Mouse (Mus musculus): ENCODE data around the gene Etl4.

Gene Etl4

GRCm38 (mm10) chr2:19909171-19909899 is at the start of gene Etl4:
TSS of gene Etl4 (plus strand) at chr2:19909780.
- DNase-seq (ENCODE audit: low spot score) = no peak

- DNase-seq (ENCODE audit: low spot score) = no peak
Measured at GRCm38 (mm10) chr2:19869167-19869566, 40.4 kb upstream of the Etl4 start.

- DNase-seq (ENCODE audit: low spot score) = no peak
Measured at GRCm38 (mm10) chr2:19871881-19872280, 37.7 kb upstream of the Etl4 start.

- DNase-seq (ENCODE audit: low spot score) = no peak
Measured at GRCm38 (mm10) chr2:19890875-19891274, 18.7 kb upstream of the Etl4 start.

- no peak for DNase-seq (ENCODE audit: low spot score)
Measured at GRCm38 (mm10) chr2:19909900-19910780, 560 bp downstream of the Etl4 start.

GRCm38 (mm10) chr2:19910781-19911175 is 1.2 kb downstream of the Etl4 start:
- DNase-seq (ENCODE audit: low spot score) = no peak

- DNase-seq (ENCODE audit: low spot score) = no peak
Measured at GRCm38 (mm10) chr2:19919190-19919589, 9.6 kb downstream of the Etl4 start.

GRCm38 (mm10) chr2:19930009-19930408 is 20.4 kb downstream of the Etl4 start:
- DNase-seq (ENCODE audit: low spot score) = no peak

- no peak for DNase-seq (ENCODE audit: low spot score)
Measured at GRCm38 (mm10) chr2:19933836-19934235, 24.3 kb downstream of the Etl4 start.

GRCm38 (mm10) chr2:19945205-19945604 is 35.6 kb downstream of the Etl4 start:
- no peak for DNase-seq (ENCODE audit: low spot score)

- DNase-seq (ENCODE audit: low spot score) = no peak
Measured at GRCm38 (mm10) chr2:19953028-19953427, 43.4 kb downstream of the Etl4 start.

GRCm38 (mm10) chr2:19966445-19966844 is 56.9 kb downstream of the Etl4 start:
- no peak for DNase-seq (ENCODE audit: low spot score)

GRCm38 (mm10) chr2:20037671-20038070 is 128.1 kb downstream of the Etl4 start:
- DNase-seq (ENCODE audit: low spot score) = no peak

- no peak for DNase-seq (ENCODE audit: low spot score)
Measured at GRCm38 (mm10) chr2:20072377-20072776, 162.8 kb downstream of the Etl4 start.

- no peak for DNase-seq (ENCODE audit: low spot score)
Measured at GRCm38 (mm10) chr2:20076118-20076796, 166.7 kb downstream of the Etl4 start.

- no peak for DNase-seq (ENCODE audit: low spot score)
Measured at GRCm38 (mm10) chr2:20084781-20085180, 175.2 kb downstream of the Etl4 start.

GRCm38 (mm10) chr2:20105456-20105855 is 195.9 kb downstream of the Etl4 start:
- DNase-seq (ENCODE audit: low spot score) = no peak

- DNase-seq (ENCODE audit: low spot score) = no peak
Measured at GRCm38 (mm10) chr2:20111703-20112102, 202.1 kb downstream of the Etl4 start.

- DNase-seq (ENCODE audit: low spot score) = no peak
Measured at GRCm38 (mm10) chr2:20125914-20126313, 216.3 kb downstream of the Etl4 start.

GRCm38 (mm10) chr2:20131792-20132191 is 222.2 kb downstream of the Etl4 start:
- DNase-seq (ENCODE audit: low spot score) = no peak

GRCm38 (mm10) chr2:20138426-20138825 is 228.8 kb downstream of the Etl4 start:
- no peak for DNase-seq (ENCODE audit: low spot score)

- DNase-seq (ENCODE audit: low spot score) = no peak
Measured at GRCm38 (mm10) chr2:20145368-20145767, 235.8 kb downstream of the Etl4 start.

GRCm38 (mm10) chr2:20167073-20167472 is 257.5 kb downstream of the Etl4 start:
- no peak for DNase-seq (ENCODE audit: low spot score)

Measured in urinary bladder, postnatal 10 days (tissue).